Mouse (Mus musculus): ENCODE data around the gene Mc1r.
"Not testable (repeated sequence)": the region's sequence is repeated elsewhere in the genome, so short reads cannot be mapped to it uniquely, and the experiment has no call there.

The Mc1r gene

DNA sequence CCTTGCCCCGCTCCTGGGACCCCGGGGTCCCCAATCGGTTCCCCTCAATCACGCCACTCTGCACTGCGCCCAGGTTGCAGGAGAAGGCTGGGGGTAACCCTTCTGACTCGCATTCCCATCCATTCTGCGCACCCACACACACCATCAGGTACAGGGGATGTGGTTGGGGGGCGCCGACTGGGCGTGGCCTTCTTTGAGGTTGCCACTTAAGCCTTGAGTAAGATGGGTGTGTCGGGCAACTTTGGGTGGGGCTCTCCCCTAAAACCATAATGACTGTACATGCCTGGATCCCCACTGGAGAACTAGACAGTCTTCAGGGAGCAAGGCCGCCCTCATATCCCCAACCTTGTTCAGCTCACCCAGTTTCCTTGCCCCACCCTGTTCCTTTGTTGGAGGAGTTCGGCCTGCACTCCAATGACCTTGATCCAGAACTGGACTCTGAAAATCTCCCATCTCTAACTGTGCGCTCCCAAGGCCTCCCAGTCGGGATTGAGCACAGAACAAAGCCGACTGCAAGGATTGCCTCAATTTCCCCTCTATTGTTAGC, 4.9 kb downstream of the Mc1r start:
- in situ Hi-C loops (cut with MboI, MseI), result no loop called here

DNA sequence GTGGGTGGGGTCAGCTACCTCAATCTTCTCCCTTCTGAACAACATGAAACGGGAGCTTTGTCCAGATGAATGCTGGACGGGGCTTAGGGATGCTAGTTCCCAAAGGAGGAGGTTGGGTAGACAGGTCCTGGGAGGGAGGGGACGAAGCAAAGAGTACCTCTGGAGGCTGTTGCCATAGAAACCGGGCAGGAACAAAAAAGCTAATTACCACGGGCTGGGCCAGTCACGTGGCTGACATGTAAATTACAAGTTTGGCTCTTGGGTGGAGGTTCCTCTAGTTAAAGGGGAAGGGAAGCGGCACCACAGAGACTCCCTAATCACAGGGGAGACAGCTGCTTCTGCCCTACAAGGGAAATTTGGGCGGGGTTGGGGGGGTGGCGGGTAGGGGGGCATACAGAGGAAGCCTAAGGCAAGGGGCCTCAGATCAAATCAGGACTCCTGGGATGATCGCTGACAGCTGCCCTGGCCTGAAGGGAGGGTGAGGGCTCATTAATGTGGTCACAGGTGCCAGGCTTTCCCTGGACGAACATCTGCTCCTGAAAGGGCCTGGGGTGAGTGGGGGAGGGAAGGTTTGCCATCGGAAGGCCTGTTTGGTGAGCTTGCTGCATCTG, 5.8 kb downstream of the Mc1r start:
- in situ Hi-C loops (cut with MboI, MseI), result no loop called here

DNA sequence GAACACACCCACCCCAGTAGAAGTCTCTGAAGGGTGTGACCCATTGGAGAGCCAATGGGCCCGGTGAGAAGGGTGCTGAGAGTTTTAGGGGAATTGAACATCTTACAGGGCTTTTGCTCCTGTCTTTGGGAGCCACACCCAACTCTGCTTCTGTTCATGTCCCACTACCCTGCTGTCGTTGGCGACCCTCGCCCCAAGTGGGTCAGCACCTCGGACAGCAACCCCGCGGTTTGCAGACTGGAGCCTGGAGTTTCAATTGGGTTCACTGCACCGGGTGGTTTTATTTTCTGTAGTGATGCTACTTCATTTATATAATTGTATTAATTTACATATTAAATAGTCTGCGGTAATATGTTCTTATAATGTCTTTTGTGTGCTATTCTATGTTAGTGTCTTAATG, 7.3 kb downstream of the Mc1r start:
- in situ Hi-C loops (cut with MboI, MseI), result no loop called here

DNA sequence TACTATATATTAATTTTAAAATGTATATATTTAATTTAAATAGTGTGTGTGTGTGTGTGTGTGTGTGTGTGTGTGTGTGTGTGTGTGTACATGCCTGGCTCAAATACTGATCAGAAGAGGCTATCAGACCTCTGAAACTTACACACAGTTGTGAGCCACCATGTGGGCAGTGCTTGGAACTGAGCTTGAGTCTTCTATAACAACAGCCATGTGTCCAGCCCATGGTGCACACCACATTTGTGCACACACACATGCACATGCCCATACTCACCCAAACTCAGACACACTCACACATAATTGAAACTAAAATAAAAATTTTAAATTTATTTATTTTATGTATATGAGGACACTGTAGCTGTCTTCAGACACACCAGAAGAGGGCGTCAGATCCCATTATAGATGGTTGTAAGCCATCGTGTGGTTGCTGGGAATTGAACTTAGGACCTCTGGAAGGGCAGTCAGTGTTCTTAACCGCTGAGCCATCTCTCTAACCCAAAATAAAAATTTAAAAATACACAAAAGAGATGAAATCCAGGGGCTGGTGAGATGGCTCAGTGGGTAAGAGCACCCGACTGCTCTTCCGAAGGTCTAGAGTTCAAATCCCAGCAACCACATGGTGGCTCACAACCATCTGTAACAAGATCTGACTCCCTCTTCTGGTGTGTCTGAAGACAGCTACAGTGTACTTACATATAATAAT, 8.2 kb downstream of the Mc1r start:
- in situ Hi-C loops (cut with MboI, MseI), result not testable (repeated sequence)

DNA sequence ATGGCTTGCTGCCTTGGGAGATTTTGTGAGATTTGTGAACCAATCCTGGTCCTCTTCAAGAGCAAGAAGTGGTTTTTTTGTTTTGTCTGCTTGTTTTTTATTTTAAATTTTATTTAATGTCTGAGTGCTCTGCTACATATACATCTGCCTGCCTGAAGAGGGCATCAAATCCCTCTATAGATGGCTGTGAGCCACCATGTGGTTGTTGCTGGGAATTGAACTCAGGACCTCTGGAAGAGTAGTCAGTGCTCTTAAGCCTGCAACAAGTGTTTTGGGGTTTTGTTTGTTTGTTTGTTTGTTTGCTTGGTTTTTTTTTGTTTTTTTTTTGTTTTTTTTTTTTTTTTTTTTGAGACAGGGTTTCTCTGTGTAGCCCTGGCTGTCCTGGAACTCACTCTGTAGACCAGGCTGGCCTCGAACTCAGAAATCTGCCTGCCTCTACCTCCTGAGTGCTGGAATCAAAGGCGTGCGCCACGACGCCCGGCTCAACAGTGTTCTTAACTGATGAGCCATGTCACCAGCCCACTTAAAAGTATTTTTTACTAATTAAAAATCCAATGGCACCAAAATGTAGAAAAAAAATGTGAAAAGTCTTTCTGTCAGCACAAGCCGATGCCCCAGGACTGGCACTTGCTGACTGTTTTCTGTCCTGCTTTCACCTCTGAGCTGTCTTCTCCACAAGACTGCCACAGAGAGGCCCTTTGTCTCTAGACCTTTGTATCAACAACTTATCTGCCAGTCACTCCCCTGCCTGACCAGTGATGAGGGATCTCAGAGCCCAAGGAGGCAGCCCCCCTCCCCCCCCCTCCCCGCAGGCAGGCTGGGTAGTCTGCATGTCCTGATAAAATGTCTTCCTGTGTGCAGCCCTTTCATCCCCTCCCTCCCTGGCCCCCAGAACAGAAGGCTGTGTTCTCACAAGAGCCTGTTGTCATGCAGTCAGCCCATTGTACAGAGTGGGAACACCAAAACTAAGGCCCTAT, 9.3 kb downstream of the Mc1r start:
- in situ Hi-C loops (cut with MboI, MseI), result no loop called here

DNA sequence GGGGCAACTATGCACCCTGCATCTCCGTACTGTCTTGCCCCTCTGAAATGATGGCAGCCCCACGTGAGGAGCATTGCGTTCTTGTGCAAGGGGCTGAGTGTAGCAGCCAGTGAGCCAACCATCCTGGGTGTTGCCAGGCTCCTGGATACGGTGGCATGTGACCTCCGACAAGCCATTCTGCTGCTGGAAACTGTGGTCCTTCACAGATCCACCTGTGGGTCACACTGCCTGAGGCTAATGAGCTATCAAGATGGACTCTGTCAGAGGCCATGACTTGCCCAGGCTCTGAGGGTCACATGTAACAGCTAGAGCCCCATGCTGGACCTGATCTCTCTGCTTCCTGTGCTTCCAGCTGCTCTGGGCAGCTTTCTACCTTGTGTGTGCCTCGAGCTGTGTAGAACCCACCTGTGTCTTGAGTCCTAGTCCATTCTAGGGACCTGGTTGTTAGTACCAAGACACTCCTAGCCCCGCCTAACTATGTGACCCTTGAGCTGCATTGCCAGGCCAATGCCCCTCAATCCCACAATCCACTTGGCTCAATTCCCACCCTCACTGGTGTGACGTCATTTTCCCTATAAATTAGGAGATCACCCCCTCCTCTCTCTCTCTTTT, 10.1 kb downstream of the Mc1r start:
- in situ Hi-C loops (cut with MboI, MseI), result no loop called here

DNA sequence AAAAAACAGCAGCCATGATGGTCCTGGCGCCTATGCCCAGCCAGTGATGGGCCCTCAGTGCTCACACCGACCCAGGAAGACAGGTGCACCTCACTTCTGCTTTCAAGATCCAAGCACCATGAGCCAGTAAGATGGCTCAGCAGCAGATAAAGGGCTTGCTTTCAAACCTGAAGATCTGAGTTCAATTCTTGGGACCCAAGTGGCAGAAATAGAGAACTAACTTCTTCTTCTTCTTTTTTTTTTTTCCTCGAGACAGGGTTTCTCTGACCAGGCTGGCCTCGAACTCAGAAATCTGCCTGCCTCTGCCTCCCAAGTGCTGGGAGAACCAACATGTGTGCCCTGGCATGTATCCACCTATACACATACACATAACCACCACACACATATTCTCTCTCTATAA, 12.8 kb downstream of the Mc1r start:
- in situ Hi-C loops (cut with MboI, MseI), result loop anchor here (5.0 kb wide), 1 partner anchor 97 kb away; no protein-coding TSS in a partner anchor

DNA sequence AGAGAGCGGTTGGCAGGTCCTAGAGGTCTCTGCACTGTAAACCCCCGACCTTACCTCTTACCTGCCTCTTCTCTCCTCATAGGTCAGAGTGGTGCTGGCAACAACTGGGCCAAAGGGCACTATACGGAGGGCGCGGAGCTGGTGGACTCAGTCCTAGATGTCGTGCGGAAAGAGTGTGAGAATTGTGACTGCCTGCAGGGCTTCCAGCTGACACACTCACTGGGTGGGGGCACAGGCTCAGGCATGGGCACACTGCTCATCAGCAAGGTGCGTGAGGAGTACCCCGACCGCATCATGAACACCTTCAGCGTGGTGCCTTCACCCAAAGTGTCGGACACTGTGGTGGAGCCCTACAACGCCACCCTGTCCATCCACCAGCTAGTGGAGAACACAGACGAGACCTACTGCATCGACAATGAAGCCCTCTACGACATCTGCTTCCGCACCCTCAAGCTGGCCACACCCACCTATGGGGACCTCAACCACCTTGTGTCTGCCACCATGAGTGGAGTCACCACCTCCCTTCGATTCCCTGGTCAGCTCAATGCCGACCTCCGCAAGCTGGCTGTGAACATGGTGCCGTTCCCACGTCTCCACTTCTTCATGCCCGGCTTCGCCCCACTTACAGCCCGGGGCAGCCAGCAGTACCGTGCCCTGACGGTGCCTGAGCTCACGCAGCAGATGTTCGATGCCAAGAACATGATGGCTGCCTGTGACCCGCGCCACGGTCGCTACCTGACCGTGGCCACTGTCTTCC, 13.8 kb downstream of the Mc1r start:
- in situ Hi-C loops (cut with MboI, MseI), result loop anchor here (5.0 kb wide), 1 partner anchor 98 kb away; no protein-coding TSS in a partner anchor

DNA sequence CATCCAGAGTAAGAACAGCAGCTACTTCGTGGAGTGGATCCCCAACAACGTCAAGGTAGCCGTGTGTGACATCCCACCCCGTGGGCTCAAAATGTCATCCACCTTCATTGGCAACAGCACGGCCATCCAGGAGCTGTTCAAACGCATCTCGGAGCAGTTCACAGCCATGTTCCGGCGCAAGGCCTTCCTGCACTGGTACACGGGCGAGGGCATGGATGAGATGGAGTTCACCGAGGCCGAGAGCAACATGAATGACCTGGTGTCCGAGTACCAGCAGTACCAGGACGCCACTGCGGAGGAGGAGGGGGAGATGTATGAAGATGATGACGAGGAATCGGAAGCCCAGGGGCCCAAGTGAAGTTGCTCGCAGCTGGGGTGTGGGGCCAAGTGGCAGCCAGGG, 14.4 kb downstream of the Mc1r start:
- in situ Hi-C loops (cut with MboI, MseI), result loop anchor here (5.0 kb wide), 1 partner anchor 99 kb away; no protein-coding TSS in a partner anchor

DNA sequence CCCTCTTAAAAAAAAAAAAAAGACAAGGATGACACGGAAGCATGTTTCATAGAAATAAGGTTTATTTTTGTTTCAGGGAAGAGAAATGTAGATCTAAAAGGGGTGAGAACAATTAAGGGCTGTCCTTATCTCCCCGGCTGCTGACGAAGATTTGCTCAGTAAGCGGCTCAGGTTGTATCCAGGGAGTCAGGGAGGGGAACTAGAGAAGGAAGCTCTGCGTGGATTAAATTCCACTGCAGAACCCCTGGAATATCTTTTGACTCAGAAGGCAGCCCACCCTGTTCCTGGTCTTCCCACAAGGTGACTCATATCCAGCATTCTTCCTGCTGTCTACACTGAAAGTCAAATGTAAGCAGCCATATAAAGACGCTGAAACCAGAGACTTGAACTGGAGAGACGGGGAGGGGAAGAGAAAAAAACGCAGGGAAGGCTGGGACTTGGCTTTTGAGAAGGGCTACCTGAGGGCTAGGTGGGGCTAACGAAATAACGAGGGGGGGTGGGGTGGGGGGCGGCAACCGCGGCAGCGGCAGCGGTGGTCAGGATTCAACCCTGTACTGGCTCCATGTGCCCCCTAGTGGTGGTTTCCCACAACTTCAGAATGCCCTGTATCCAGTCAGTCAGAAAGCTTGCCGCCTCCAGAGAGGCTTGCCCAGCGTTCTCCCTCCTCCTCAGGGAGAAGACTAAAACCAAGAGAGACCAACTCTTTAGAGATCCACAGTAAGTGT, 15.3 kb downstream of the Mc1r start:
- in situ Hi-C loops (cut with MboI, MseI), result loop anchor here (5.0 kb wide), 1 partner anchor 100 kb away; no protein-coding TSS in a partner anchor

DNA sequence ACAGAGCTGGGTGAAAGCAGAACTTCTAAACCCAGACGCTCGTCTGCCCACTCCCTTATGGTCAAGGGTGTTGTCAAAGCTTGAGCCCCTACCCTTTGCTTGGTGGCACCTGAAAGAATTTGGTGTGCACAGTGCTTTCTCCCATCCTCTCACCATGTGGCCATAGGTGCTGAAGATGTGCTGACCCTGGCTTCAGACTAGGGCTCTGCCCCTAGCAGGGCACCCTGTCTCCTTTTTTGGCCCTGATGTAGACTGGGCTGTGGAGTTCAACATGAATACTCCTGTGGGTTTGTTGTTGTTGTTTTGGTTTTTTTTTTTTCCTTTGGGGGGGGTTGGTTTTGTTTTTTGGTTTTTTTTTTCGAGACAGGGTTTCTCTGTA, 15.9 kb downstream of the Mc1r start:
- in situ Hi-C loops (cut with MboI, MseI), result loop anchor here (5.0 kb wide), 1 partner anchor 100 kb away; no protein-coding TSS in a partner anchor

DNA sequence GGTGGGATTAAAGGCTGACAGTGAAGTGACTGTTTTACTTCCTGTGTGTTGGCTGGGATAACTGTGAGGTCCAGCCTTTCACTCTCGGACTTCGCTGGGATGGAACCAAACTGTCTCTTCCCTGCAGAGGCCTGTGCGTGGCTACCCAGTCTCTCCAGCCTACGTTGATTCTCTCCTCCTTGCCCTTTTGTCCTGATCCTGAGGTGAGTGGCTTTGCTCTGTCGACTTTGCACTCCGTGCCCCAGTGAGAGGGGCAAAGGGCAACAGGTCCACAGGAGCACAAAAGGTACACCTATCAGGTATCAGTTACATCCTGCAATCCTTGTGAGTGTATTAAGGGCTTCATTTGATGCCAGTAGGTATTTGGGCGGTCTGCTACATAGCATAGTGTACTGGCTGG, 16.5 kb downstream of the Mc1r start, which contains the start of gene Def8:
Gene Def8 (plus strand): TSS at position 87 of the 400 bp plus-strand sequence.
- in situ Hi-C loops (cut with MboI, MseI), result loop anchor here (5.0 kb wide), 1 partner anchor 101 kb away; no protein-coding TSS in a partner anchor

DNA sequence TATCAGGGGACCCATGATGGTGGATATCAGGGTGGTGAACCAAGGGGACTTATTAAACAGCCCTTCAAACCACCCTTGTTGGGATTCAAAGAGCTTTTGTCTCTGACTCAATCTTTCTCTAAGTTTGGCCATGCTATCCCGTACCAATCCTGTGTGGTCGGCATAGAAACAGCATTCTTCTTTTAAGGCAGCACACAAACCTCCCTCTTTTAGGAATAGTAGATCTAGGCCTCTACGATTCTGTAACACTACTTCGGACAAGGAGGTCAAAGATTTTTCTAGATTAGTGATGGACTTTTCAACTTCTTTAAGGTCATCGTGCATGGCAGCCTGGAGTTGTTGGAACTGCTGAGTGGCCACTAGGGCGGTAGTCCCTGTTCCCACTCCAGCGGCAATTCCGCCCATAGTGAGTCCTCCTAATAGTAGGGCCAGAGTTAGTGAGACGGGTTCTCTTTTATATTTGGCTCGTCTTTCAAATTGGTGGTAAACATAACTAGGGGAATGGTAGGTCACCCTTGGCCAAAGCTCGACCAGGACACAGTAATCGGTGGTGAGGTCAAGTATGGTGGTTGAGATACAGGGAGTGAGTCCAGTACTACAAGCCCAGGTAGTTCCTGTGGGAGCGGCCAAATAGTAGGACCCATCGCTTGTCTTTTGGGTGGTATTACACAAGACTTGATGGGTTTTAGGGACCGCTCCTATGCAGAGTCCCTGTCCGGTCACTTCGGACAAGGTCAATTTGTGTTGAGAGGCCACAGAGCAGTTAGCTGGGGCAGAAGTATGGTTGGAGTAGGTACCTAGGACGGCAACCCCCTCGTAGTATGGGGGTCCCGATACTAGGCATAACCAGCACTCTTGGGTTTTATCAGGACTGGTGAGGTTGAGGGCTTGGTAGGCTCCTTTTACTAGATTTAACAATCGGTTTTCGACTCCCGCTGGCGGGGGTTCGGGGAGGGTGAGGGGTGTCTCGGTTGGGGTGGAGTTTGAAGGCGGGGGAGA, 19.9 kb downstream of the Mc1r start:
- in situ Hi-C loops (cut with MboI, MseI), result no loop called here

DNA sequence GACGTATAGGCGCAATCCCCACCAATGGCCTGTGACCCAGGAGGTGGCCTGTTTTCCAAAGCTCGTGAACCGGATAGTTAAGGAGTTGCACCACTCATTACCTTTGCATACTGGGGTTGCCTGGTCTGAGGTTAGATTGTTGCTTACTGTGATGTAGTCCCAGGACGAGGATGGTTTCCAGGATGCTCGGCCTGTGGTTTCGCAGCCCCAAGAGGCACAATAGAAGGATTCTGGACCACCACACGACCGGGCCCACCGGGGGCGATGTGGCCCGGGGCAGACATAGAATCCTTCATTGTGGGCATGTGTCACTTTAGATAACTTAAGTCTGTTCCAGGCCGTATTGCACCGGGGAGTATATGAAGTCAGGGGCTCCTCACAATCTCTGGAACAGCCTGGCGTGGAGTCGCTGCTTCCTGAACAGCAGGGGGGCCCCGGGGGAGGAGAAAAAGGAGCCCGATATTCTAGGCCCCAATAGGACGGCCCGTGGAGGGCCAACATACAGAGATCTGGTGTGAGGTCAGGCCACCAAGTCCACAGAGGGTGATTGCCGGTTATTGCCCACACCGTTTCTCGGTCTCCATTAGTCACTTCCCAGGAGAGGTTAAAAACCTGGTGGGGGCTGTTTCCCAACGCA, 20.9 kb downstream of the Mc1r start:
- in situ Hi-C loops (cut with MboI, MseI), result no loop called here

DNA sequence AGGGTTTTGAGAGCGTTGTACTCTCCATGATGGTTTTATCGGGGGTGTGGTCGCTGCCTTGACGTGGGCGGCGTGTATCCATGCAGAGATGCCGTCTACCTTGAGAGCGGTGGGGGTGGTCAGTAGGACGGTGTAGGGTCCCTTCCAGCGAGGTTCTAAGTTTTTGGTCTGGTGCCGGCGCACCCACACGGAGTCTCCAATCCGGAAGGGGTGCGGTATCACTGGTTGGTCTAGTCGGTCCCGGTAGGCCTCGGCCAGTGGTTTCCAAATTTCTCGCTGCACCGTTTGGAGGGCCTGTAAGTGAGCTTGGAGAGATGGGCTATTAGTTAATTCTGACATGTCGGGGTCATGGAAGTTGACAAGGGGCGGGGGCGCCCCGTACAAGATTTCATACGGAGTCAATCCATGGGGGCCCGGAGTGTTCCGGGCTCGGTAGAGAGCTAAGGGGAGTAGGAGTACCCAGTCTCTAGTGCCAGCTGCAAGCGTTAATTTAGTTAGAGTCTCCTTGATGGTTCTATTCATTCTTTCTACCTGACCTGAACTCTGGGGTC, 21.5 kb downstream of the Mc1r start:
- in situ Hi-C loops (cut with MboI, MseI), result no loop called here

DNA sequence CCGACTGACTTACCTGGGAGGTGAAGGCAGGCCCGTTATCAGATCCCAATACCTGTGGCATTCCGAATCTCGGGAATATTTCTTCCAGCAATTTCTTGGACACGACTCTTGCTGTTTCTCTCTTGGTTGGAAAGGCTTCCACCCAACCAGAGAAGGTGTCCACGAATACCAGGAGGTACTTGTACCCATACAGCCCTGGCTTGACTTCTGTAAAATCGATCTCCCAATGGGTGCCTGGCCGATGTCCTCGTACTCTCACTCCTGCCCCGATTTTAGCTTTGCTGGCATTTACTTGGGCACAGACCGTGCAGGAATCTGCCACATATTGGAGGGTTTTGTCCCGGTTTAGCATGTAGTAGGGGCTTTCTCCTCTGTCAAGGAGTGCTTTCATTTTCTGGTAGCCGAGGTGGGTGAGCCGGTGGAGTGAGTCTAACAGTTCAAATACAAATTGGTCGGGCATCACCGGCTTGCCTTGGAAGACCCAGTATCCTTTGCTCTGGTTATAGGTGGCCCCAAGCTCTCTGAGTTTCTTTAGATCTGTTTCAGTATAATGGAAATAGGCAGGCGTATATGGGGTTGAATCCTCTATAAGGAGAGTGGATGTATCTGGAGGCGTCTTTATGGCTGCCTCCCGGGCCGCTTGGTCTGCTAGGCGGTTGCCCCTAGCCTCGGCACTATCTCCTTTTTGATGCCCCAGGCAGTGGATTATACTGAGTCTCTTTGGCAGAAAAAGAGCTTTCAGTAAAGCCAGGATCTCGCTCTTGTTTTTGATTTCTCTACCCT, 22.2 kb downstream of the Mc1r start:
- in situ Hi-C loops (cut with MboI, MseI), result no loop called here

DNA sequence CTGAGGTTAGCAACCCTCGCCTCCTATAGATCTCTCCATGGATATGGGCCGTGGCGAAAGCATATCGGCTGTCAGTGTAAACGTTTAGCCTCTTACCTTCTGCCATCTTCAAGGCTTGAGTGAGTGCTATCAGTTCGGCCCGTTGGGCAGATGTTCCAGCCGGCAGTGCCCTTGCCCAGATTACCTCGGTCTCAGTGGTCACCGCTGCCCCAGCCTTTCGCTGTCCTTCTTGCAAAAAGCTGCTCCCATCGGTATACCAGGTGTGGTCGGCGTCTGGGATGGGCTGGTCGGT, 22.8 kb downstream of the Mc1r start:
- in situ Hi-C loops (cut with MboI, MseI), result not testable (repeated sequence)

Data from T-helper 2 cell (primary cell).